Mouse (Mus musculus) spleen, adult 12 weeks (tissue): Measurements from ENCODE around the gene Olfr748.
"Not testable (repeated sequence)": the region's sequence is repeated elsewhere in the genome, so short reads cannot be mapped to it uniquely, and the experiment has no call there.

Source experiments
- DNase-seq: peaks from one replicate; pipeline ENCODE4 v3.0.0; 2022; ENCODE audit warnings: low spot score

Olfr748 gene

DNA sequence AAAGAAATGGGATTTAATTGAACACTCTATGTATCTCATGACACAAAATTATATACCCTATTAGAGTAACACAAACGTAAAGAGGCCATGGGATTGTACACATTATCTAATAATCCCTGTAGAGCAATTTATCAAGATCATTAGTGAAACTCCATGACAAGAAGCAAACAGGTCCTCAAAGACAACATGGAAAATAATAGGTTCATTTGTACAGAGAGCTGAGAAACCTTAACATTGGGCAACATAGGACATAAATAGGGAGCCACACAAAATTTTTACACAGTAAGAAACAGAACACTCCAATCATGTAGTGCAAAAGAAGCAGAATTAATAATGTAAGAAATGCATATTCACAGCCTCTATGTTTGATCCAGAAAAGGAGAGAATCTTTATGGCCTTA lies at the start of gene Olfr748:
Olfr748 (plus strand) TSS at position 301 of the 400 bp plus-strand sequence.
- no peak for DNase-seq

DNA sequence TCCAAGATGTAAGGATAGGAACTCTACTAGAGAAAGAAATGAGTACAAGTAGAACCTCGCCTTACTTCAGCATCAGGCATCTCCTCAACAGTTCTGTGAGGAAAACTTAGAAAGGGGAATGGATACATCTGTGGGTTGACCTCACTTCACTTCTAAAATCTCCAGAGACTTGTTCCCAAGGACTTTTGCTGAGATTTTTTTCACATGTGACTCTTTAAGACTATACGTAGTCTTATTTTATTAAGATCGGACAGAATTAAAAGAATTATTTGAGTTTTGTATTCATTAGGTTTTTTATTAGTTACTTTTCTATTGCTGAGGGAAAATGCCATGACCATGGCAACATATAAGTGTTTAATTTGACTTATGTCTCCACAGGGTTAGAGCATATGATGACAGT lies 14.1 kb upstream of the Olfr748 start, which contains the start of gene Olfr747:
Olfr747 (minus strand) TSS at position 101 of the 400 bp plus-strand sequence.
- DNase-seq: no peak

- not testable (repeated sequence) for DNase-seq
These were observed 12.7 kb downstream of the Olfr748 start for GRCm38 (mm10) chr14:50719875-50720274.

- DNase-seq: not testable (repeated sequence)
These were observed 15.2 kb downstream of the Olfr748 start for GRCm38 (mm10) chr14:50722371-50722770.

DNA sequence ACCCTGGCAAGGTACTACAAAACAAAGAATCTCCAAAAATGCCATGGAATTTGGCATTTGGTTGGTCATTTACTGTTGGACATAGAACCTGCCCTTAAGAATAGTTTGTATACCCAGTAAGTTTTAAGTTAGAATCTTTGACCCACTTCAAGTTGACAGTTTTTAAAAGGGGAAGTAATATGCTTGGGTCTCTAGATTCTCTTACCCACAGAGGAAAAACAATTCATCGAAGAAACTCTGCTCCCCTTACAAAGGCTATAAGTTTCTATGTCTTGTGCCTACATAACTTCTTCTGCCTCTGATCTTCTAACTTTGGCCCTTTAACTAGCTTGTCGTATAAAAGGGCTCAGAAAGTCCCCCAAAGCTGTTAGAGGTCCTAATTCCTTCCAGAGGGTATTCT lies 33.2 kb downstream of the Olfr748 start:
- DNase-seq: no peak

DNA sequence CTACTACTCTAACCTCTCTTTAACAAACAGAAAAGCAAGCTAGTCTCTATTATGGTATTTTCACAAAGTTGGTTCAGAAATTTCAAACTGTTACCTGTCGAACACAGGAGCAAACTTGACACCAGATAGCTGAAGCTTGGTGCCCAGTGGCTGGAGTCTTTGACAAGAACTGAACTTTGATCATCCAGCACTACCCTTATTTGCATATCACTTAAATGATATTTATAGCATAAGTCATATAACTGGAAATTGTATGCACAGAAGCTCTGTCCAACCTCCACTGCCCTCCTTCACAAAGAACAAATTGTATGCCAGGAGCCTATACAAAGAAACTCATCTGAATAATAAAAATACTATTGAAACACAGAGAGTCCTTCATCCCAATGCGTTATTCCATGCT lies 34.4 kb downstream of the Olfr748 start:
- no peak for DNase-seq

- DNase-seq: no peak
These were observed 37.8 kb downstream of the Olfr748 start, which contains the start of gene Olfr749 for GRCm38 (mm10) chr14:50744994-50745393. Gene Olfr749, minus strand, starts transcription at chr14:50745094.

- no peak for DNase-seq
These were observed 51.4 kb downstream of the Olfr748 start for GRCm38 (mm10) chr14:50758416-50759085.
